Mouse (Mus musculus): Measurements from ENCODE around the gene Sirpa.

The Sirpa gene

DNA sequence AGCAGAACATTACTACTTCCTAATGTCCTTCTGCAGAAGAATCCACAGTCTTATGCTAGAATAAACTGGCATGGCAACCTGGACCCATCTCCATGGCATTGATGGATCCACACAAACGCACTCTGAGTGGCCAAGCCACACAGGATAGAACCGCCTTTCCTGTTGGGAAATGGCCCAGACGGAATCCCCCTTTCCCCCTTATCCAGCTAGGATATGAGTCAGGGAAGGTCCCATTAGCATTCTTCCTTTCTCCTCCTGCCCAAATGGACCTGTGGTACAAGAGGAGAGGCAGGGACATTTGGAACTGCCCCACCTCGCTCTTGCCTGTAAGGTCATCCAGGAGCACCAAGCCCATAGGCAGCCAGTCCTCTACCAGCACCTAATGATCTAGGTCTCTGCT lies 10.4 kb upstream of the Sirpa start:
- no peak for DNase-seq (ENCODE audit: low spot score)

DNA sequence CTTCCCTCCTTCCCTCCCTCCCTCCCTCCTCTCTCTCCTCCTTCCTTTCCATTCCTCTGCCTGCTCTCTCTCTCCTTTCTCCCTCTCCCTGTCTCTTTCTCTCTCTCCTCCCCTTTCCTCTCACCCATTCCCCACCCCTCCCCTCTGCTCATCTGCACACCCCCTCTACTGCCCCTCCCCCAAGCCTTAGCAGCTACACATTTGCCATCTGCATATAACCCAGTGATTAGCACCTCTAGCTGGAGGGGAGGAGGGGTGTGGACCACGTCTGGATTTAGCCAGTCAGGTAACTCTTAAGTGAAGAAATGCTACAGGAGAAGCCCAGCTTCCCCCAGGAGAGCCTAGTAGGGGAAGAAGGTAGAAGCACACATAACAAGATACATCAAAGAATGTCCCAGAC lies 7.7 kb upstream of the Sirpa start:
- DNase-seq (ENCODE audit: low spot score): no peak

DNA sequence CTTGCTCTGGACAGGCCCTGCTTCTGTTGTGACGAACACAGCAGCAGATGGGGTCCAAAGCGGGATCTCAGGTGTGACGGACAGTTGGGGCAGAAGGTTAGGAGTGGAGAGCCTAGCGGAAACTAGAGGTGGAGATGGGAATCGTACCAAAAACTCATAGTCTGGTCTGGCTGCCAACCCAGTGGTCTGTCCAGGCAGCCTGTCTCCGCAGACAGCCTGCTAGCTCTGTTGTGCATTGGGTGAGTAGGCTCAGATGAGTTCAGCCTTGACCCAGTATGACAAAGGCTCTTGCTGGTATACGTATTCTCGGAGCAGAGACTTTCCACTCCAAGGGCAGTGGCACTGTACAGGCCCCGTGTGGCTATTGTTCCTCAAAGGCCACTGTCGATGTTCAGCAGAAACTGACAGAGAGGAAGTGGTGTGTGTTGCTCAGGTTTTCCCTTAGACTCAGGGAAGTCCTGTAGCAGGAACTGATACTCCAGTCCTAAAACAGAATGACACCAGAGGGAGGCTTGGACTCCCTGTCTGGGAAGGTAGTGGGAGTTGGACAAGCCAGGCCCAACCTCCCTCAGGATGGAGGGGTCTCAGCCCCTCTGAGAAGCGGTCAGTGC lies 6.6 kb upstream of the Sirpa start:
- DNase-seq (ENCODE audit: low spot score): no peak

DNA sequence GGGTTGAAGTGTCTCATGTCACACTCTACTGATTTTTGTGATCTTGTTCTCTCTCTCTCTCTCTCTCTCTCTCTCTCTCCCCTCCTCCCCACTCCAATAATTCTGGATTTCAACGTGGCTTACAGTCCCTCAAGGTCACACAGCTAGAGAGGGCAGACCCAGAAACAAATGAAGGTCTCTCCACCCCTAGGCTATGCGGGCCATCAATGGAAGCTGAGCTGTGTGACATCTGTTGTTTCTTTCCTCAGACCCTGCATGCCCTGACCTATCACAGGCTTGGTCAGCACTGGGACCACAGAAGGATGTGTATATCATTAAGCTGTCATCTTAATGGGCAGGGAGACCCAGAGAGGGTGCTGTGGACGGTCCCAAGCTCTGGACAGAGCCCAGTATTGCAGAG lies 5.4 kb upstream of the Sirpa start:
- DNase-seq (ENCODE audit: low spot score): no peak

DNA sequence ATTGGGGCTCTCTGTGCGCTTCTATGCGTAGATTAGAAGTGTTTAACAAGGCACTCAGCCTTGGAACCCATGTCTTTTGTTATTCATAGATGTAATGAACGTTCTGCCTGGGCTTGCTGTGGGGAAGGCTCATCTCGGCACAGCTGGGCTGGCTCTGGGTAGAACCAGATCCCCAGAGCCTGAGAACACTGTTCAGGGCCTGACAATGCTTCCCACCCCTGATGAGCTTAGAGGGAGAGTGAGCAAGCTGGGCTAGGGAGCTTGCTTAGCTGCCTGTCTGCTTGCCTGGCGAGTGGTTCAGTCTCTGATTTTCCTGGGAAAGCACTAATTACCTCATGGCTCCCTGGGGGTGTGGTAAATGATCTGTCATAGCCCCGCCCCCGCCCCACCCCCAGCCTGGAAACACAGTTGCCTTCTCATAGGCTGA lies 4.8 kb upstream of the Sirpa start:
- no peak for DNase-seq (ENCODE audit: low spot score)

DNA sequence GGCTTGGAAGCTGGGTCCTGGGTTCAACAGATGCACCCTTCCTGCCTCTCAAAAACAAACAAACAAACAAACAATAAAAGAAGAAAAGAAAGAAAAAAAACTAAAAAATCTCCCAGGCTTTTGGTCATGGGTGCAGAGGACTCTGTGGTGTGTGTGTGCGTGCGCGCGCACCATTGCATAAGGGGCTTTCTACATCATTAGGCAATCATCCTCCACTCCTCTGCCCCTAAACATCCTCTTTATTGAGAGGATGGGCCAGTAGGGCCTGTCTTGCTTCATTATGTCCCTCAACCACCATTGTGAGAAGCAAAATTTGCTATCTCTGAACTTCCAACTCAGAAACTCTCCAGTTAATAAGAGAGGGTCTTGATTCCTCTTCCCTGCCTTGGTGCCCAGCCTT lies 738 bp upstream of the Sirpa start:
- no peak for DNase-seq (ENCODE audit: low spot score)

GRCm38 (mm10) chr2:129593141-129593875 lies 673 bp downstream of the Sirpa start:
- peak; percentile 87 for DNase-seq (ENCODE audit: low spot score)

- no peak for DNase-seq (ENCODE audit: low spot score)
Measured at GRCm38 (mm10) chr2:129593876-129594421, 1.3 kb downstream of the Sirpa start.

DNA sequence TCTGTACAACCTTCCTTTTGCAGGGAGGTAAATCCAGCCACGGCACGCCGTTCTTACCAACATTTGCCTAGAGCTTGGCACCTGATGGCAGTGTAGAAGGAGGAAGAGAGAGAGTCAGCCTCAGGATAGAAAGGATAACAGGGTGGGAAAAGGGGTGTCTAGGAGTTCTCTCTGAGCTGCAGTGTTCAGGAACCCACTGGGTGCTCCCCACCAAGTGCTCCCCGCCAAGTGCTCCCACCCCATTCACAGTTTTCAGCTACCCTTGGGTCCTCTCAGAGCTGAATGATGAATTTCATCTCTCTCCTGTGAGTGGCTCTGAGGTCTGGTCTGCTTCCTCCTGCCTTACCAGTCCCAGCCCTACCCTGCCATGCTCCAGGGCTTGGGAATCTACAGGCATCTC lies 1.9 kb downstream of the Sirpa start:
- no peak for DNase-seq (ENCODE audit: low spot score)

GRCm38 (mm10) chr2:129595206-129595605 lies 2.6 kb downstream of the Sirpa start:
- no peak for DNase-seq (ENCODE audit: low spot score)

GRCm38 (mm10) chr2:129595661-129596209 lies 3.1 kb downstream of the Sirpa start:
- DNase-seq (ENCODE audit: low spot score): no peak

DNA sequence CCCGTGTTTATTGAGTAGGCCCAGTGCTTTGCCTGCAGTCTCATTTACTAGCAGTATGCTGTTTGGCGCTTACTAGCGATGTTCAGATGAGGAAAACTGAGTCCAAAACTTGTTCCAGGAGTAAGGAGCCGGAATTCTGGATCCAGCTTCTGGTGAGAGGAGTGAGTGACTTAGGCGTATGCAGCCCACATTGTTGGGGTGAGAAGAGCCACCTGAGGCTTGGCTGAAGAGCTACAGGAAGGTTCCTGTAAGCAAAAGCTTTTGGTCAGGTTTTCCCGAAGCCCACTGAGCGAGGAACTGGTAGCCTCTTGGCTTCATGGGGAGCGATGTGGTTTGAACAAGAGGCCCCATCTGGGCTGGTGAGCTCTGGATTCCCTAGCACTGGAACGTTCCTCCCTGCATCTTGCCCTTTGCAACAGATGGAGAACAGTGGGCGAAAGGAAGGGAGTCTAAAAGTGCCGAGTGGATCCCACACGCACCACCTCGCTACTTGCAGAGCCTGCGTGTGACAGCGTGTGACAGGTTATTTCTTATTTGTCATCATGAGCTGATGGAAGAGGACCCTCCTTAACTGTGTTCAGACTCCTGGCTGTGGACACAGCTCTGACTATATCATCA lies 4.0 kb downstream of the Sirpa start:
- DNase-seq (ENCODE audit: low spot score): no peak

- DNase-seq (ENCODE audit: low spot score): no peak
Measured at GRCm38 (mm10) chr2:129597581-129597980, 4.9 kb downstream of the Sirpa start.

DNA sequence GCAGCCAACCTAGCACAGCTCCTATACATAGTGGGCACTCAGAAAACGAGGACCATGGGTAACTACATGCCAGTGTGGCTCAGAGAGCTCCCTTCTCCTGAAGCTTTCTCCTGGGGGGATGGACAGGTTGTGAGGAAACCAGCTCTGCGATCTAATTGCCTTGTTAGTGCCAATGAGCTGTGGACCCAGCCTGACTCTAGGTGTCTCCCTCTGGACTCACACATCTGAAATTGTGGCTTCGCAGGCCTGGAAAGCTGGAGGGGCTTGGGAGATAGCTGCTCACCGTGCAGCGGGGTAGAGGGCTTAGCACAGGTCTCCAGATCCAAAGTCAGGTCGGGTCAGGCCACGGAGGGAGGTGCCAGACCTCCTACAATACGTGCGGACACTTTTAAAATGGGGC lies 5.5 kb downstream of the Sirpa start:
- DNase-seq (ENCODE audit: low spot score): no peak

DNA sequence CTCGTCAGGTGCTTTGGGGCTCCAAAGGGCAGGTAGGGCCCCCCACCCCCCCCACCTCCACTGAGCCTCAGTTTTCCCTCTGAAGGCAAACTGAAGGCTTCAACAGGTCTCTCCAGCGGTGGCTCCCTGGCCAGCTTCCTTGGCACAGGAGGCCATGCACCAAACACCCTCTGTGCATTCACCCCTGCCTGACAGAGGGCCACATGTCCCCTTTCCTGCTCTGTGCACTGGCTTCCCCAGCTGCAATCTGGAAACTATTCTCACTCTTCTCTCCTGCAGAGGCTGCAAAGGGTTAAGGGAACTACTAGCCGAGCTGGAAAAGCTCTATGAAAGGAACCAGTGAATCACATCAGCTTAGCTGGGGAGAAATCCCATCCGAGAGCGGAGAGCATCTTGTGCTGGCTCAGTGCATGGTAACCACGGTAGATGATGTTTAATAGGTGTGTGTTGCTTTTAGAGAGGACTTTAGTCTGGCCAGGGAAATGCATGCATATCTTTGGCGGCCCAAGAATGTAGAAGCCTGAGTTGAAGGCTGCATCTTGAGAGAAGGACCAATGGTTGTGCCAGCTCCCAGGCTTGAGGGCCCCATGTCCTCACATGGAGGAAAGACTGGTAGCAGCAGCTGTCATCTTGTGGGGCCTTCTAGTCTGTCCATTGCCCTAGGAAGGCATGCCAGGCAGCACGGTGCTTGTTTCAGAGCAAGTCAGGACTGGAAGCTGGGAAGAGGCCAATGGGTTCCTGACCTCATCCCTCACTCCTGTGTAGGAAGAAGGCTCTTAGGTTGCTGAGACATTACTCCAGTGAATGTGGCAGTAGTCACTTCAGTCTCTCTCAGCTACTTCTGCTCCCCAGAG lies 6.8 kb downstream of the Sirpa start:
- DNase-seq (ENCODE audit: low spot score): no peak

DNA sequence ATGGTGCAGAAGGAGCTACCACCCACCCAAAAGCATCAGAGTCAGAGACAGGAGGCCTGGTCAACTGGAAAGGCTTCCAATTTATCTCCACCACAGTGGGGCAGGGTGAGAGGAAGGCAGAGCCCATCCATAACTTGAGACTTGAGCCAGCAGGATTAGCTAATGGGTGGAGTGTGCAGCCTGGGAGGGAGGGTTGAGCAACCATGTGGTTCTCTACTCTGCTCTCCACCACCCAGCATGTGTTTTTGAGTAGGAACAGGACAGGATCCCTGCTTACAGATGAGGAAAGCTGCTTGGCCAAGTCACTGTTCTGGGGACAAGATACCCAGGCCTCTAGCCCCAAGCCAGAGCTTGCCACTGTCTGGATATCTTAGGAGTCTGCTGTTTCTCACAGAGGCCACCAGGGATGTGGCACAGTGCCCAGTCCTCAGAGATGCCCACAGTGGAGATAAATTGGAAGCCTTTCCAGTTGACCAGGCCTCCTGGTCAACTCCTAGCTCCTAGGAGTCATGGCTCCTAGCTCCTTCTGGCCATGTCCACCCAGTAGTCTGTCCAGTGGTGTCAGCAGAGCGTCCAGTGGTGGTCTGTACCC lies 8.5 kb downstream of the Sirpa start:
- DNase-seq (ENCODE audit: low spot score): peak; percentile 54

- no peak for DNase-seq (ENCODE audit: low spot score)
Measured at GRCm38 (mm10) chr2:129601894-129602663, 9.4 kb downstream of the Sirpa start.

DNA sequence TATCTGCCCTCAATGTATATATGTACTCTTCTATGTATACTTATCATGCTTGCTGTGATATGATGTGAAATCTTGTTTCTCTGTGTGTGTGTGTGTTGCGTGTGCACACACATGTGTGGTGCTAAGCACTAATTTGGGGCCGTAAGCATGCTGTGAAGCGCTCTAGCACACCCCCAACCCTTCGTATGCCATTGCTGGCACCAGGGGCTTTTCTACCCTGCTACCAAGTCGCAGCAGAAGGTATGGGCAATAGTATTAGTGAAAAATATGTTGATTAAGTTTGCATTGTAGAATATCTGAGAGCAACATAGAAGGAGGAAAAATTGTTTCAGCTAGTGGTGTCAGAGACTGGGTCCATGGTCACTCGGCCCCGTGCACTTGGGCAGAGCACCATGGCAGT lies 10.2 kb downstream of the Sirpa start:
- DNase-seq (ENCODE audit: low spot score): no peak

GRCm38 (mm10) chr2:129603536-129603935 lies 10.9 kb downstream of the Sirpa start:
- no peak for DNase-seq (ENCODE audit: low spot score)

GRCm38 (mm10) chr2:129604032-129604431 lies 11.4 kb downstream of the Sirpa start:
- no peak for DNase-seq (ENCODE audit: low spot score)

DNA sequence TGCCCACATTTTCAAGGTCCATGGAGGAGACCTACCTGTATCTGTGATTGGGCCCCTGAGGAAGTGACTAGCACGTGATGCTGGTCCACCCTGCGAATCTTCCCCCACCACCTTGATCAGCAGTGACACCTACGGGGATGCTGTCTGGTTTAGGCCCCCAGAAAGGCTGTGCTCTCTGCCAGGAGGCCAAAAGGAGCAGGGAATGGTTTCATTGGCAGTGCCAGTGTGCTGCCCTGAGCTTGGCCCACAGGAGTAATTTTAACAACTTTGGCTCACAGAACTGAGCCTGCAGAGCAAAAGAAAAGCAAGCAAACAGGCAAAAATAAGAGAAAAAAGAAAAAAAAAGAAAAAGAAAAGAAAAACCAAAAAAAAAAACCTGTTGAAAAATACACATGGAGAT lies 13.2 kb downstream of the Sirpa start:
- no peak for DNase-seq (ENCODE audit: low spot score)
